Mouse (Mus musculus): ENCODE data around the gene Tex37. TPM values are rescaled to one million over a fixed set of nuclear protein-coding genes. Genes with fewer than 3 reads are reported as not detected.

Tex37 gene
- total and polyA plus RNA-seq, 3 experiments = not detected

GRCm38 (mm10) chr6:70909572-70909971 lies 9.2 kb downstream of the Tex37 start:
- H3K36me3 ChIP-seq (ENCODE audit: control insufficient read depth in 1 of 2, insufficient read depth in 2 of 2, low read length in 2 of 2) = no peaks in the 10 kb centered on the region; a peak in 1 of 4 replicates
- H3K27ac ChIP-seq (ENCODE audit: control insufficient read depth, low read depth, low read length) = no peak overlapping the region
- TF ChIP-seq GATA1 (IDR thresholded peaks at IDR 0.05; ENCODE audit: low read depth, low read length) = no peak
- TF ChIP-seq ZKSCAN1 (IDR thresholded peaks at IDR 0.05; ENCODE audit: low read depth, low read length) = no peak
- no peak for TF ChIP-seq NELFE (IDR thresholded peaks at IDR 0.05; ENCODE audit: low read depth, low read length)
- TF ChIP-seq RCOR1 (IDR thresholded peaks at IDR 0.05; ENCODE audit: low read depth, low read length) = no peak
- no peak for TF ChIP-seq MXI1 (IDR thresholded peaks at IDR 0.05; ENCODE audit: low read depth, low read length)
- TF ChIP-seq ZC3H11A (IDR thresholded peaks at IDR 0.05; ENCODE audit: low read depth, low read length) = no peak
- no peak for TF ChIP-seq USF2 (IDR thresholded peaks at IDR 0.05; ENCODE audit: borderline replicate concordance in 1 of 2, insufficient read depth in 1 of 2, low read depth in 1 of 2, low read length in 2 of 2)
- TF ChIP-seq EP300 (IDR thresholded peaks at IDR 0.05; ENCODE audit: low read depth in 1 of 2, low read length in 2 of 2) = no peak
- TF ChIP-seq POLR2A (IDR thresholded peaks at IDR 0.05; ENCODE audit: control insufficient read depth in 1 of 2, insufficient read depth in 1 of 2, low read depth in 1 of 2, low read length in 2 of 2, poor library complexity in 1 of 2) = no peak
- no peak for TF ChIP-seq RAD21 (IDR thresholded peaks at IDR 0.05; ENCODE audit: low read depth, low read length)
- TF ChIP-seq JUND (IDR thresholded peaks at IDR 0.05; ENCODE audit: low read depth, low read length) = no peak
- TF ChIP-seq TCF12 (IDR thresholded peaks at IDR 0.05; ENCODE audit: low read depth, low read length) = no peak
- no peak for TF ChIP-seq USF1 (IDR thresholded peaks at IDR 0.05; ENCODE audit: low read depth, low read length)
- TF ChIP-seq SIN3A (IDR thresholded peaks at IDR 0.05; ENCODE audit: low read length) = no peak
- TF ChIP-seq HCFC1 (IDR thresholded peaks at IDR 0.05; ENCODE audit: low read depth, low read length) = no peak
- no peak for TF ChIP-seq ZNF384 (IDR thresholded peaks at IDR 0.05; ENCODE audit: low read depth, low read length)
- no peak for TF ChIP-seq BHLHE40 (IDR thresholded peaks at IDR 0.05; ENCODE audit: borderline replicate concordance, low read depth, low read length)
- TF ChIP-seq ZMIZ1 (IDR thresholded peaks at IDR 0.05; ENCODE audit: low read depth, low read length) = no peak
- H3K9me3 ChIP-seq (replicated peaks; ENCODE audit: insufficient read depth, low read length) = no peaks in the 10 kb centered on the region
- no peak for DNase-seq (ENCODE audit: low read depth, low spot score)
- H3K27me3 ChIP-seq (ENCODE audit: control insufficient read depth in 1 of 2, insufficient read depth in 2 of 2, low read length in 2 of 2) = peaks cover 0 to 2% of the 10 kb centered on the region in 2 experiments; a peak in 2 of 4 replicates
- no peak overlapping the region for H3K9ac ChIP-seq (ENCODE audit: control insufficient read depth, low read depth, low read length, poor library complexity, severe bottlenecking)
- H3K4me1 ChIP-seq (ENCODE audit: control insufficient read depth in 1 of 2, insufficient read depth in 2 of 2, low read length in 2 of 2) = no peaks in the 10 kb centered on the region
- no peaks in the 10 kb centered on the region for H3K79me2 ChIP-seq (ENCODE audit: control insufficient read depth, insufficient read depth, low read length, poor library complexity)
- H3K4me3 ChIP-seq (ENCODE audit: control insufficient read depth in 1 of 2, insufficient read depth in 1 of 2, low read depth in 2 of 2, low read length in 2 of 2) = no peak overlapping the region

GRCm38 (mm10) chr6:70903689-70904088 lies 15.0 kb downstream of the Tex37 start:
- no peaks in the 10 kb centered on the region; a peak in 2 of 4 replicates for H3K36me3 ChIP-seq (ENCODE audit: control insufficient read depth in 1 of 2, insufficient read depth in 2 of 2, low read length in 2 of 2)
- no peak overlapping the region for H3K27ac ChIP-seq (ENCODE audit: control insufficient read depth, low read depth, low read length)

More at GRCm38 (mm10) chr6:70903689-70904088, 15.0 kb downstream of the Tex37 start:
- no peaks in the 10 kb centered on the region for H3K27me3 ChIP-seq (ENCODE audit: control insufficient read depth in 1 of 2, insufficient read depth in 2 of 2, low read length in 2 of 2)
- no peak overlapping the region for H3K4me3 ChIP-seq (ENCODE audit: control insufficient read depth in 1 of 2, insufficient read depth in 1 of 2, low read depth in 2 of 2, low read length in 2 of 2)
- no peak overlapping the region for H3K9ac ChIP-seq (ENCODE audit: control insufficient read depth, low read depth, low read length, poor library complexity, severe bottlenecking)
- H3K4me1 ChIP-seq (ENCODE audit: control insufficient read depth in 1 of 2, insufficient read depth in 2 of 2, low read length in 2 of 2) = no peaks in the 10 kb centered on the region
- no peaks in the 10 kb centered on the region for H3K9me3 ChIP-seq (replicated peaks; ENCODE audit: insufficient read depth, low read length)
- no peaks in the 10 kb centered on the region for H3K79me2 ChIP-seq (ENCODE audit: control insufficient read depth, insufficient read depth, low read length, poor library complexity)
- TF ChIP-seq BHLHE40 (IDR thresholded peaks at IDR 0.05; ENCODE audit: borderline replicate concordance, low read depth, low read length) (no peak), EP300 (IDR thresholded peaks at IDR 0.05; ENCODE audit: low read depth in 1 of 2, low read length in 2 of 2) (peak in 1 of 2 experiments; percentile 57; a peak in 2 of 4 replicates), KAT2A (conservative IDR thresholded peaks at IDR 0.05; ENCODE audit: low read depth, low read length) (no peak), ZC3H11A (IDR thresholded peaks at IDR 0.05; ENCODE audit: low read depth, low read length) (no peak), CHD1 (IDR thresholded peaks at IDR 0.05; ENCODE audit: low read depth, low read length) (no peak), ZNF384 (IDR thresholded peaks at IDR 0.05; ENCODE audit: low read depth, low read length) (no peak), MEF2A (IDR thresholded peaks at IDR 0.05; ENCODE audit: extremely low read depth, insufficient replicate concordance, low read depth, low read length, poor library complexity, severe bottlenecking) (no peak), GABPA (IDR thresholded peaks at IDR 0.05; ENCODE audit: low read depth, low read length) (no peak), TCF12 (IDR thresholded peaks at IDR 0.05; ENCODE audit: low read depth, low read length) (0 out of 2 replicates have a peak, but pooled peaks have one; percentile 6), GATA1 (IDR thresholded peaks at IDR 0.05; ENCODE audit: low read depth, low read length) (peak; percentile 40; the same call in 1 of the 2 replicates), MYB (IDR thresholded peaks at IDR 0.05; ENCODE audit: low read depth, low read length) (no peak)
- peak; percentile 41 for DNase-seq (ENCODE audit: low read depth, low spot score)
